In the genomic region with DNA sequence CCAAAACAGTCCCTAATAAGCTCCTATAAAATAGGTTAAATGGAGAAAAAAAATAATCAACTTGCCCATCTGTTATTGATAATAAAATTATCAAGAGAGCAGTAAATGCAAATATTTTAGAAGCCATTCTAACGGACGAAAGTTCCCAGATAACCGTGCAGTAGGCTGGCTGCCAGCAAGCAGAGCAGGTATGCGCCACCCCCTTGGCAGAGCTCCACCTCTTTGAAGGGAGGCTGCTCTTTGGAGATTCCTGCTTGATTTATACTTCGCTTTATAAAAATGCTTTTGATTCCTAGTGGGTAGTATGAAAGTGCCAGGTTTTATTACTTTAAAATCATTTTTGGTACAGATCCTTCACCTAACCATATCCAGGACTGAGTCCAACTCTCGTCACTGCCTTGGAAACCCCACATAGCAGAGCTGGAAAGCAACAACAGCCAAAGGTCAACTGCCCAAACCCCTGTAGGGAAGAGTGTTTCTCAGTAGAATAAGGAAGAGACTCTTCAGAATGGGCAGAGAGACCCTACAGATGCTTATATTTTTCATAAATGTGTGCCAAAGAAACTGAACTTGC, we compare ENCODE assay signal across 9 mouse cellular contexts.
DNase-seq lines count a peak whose midpoint lies in the region; ATAC-seq and TF ChIP-seq lines count a peak whose summit lies in the region.
"Had no signal": no experiment of that assay in that cellular context is flagged by ENCODE, and none has a peak within 500 bp of the region (broad histone marks: within the 10 kb centered on the region; RNA-seq: fewer than 3 reads in every experiment).

No protein-coding gene starts in this region.

- H3K27me3 ChIP-seq in hindbrain, embryonic 15.5 days: no peaks in the 10 kb centered on the region
- H3K27me3 ChIP-seq in hindbrain, embryonic 11.5 days (ENCODE audit: control insufficient read depth, insufficient read depth, low read length): no peaks in the 10 kb centered on the region
- H3K27me3 ChIP-seq in cerebellum, adult 2 months (ENCODE audit: control insufficient read depth, insufficient read depth, low read length): no peaks in the 10 kb centered on the region
- H3K27me3 ChIP-seq: liver, embryonic 15.5 days had no signal

- no peaks in the 10 kb centered on the region for H3K9me3 ChIP-seq in hindbrain, embryonic 15.5 days
- no peaks in the 10 kb centered on the region for H3K9me3 ChIP-seq in hindbrain, embryonic 11.5 days (ENCODE audit: control insufficient read depth, low read length)
- H3K9me3 ChIP-seq: liver, embryonic 15.5 days had no signal

- peak overlapping the region; percentile 33 for H3K4me2 ChIP-seq in hindbrain, embryonic 15.5 days
- H3K4me2 ChIP-seq in hindbrain, embryonic 11.5 days (replicated peaks; ENCODE audit: low read depth, low read length): no peak overlapping the region
- H3K4me2 ChIP-seq: liver, embryonic 15.5 days had no signal

- no peak for ATAC-seq in hindbrain, embryonic 15.5 days (ENCODE audit: low FRiP score, low read depth)
- ATAC-seq in hindbrain, embryonic 11.5 days (ENCODE audit: low FRiP score): no peak
- no peak for ATAC-seq in activated CD4-positive, CD25-positive, alpha-beta regulatory T cell, adult 4 months

- intact Hi-C loops in left cerebral cortex, adult 2 months (cut with DNase I): loop anchor here (10.0 kb wide), 2 partner anchors 246 to 476 kb away; no protein-coding TSS in a partner anchor

- H3K27ac ChIP-seq in hindbrain, embryonic 15.5 days (replicated peaks): no peak overlapping the region
- no peak overlapping the region for H3K27ac ChIP-seq in hindbrain, embryonic 11.5 days (ENCODE audit: low read depth, low read length)
- H3K27ac ChIP-seq in cerebellum, adult 2 months (ENCODE audit: insufficient read depth, low read length): peak overlapping the region; percentile 33; the same call in 1 of the 2 replicates
- no peak overlapping the region for H3K27ac ChIP-seq in left cerebral cortex, adult 2 months
- H3K27ac ChIP-seq: liver, embryonic 15.5 days had no signal

- TF ChIP-seq CTCF in cerebellum, adult 2 months (IDR thresholded peaks at IDR 0.05; ENCODE audit: borderline replicate concordance, insufficient read depth, low read depth, low read length): no peak
- TF ChIP-seq CTCF in left cerebral cortex, adult 2 months (IDR thresholded peaks at IDR 0.05): no peak

- H3K4me1 ChIP-seq in hindbrain, embryonic 15.5 days (replicated peaks): peaks cover 54% of the 10 kb centered on the region
- H3K4me1 ChIP-seq in hindbrain, embryonic 11.5 days (replicated peaks; ENCODE audit: control insufficient read depth, insufficient read depth, low read length): no peaks in the 10 kb centered on the region
- peaks cover 9% of the 10 kb centered on the region; the same call in 1 of the 2 replicates for H3K4me1 ChIP-seq in cerebellum, adult 2 months (ENCODE audit: control insufficient read depth, insufficient read depth, low read length)
- H3K4me1 ChIP-seq: liver, embryonic 15.5 days had no signal

- no peak for DNase-seq in hindbrain, embryonic 11.5 days (ENCODE audit: low spot score)
- peak; percentile 84 for DNase-seq in adrenal gland, adult 2 months
- peak; percentile 84 to 86 for DNase-seq in cerebellum, adult 2 months
- DNase-seq in kidney, postnatal 10 days: peak; percentile 83
- DNase-seq in thymus, postnatal 36 days: no peak
- DNase-seq in left cerebral cortex, adult 2 months (ENCODE audit: extremely low spot score in 1 of 2, low spot score in 2 of 2): no peak

- no peak overlapping the region for H3K4me3 ChIP-seq in hindbrain, embryonic 15.5 days
- H3K4me3 ChIP-seq in hindbrain, embryonic 11.5 days (ENCODE audit: low read depth, low read length): no peak overlapping the region
- H3K4me3 ChIP-seq in cerebellum, adult 2 months (replicated peaks; ENCODE audit: insufficient read depth, low read depth, low read length): peak overlapping the region; percentile 46
- H3K4me3 ChIP-seq in left cerebral cortex, adult 2 months: no peak overlapping the region
- H3K4me3 ChIP-seq: liver, embryonic 15.5 days had no signal

- no peak overlapping the region for H3K9ac ChIP-seq in hindbrain, embryonic 15.5 days
- no peak overlapping the region for H3K9ac ChIP-seq in hindbrain, embryonic 11.5 days (ENCODE audit: low read depth, low read length)
- H3K9ac ChIP-seq: liver, embryonic 15.5 days had no signal

- H3K36me3 ChIP-seq in hindbrain, embryonic 15.5 days: no peaks in the 10 kb centered on the region
- H3K36me3 ChIP-seq in hindbrain, embryonic 11.5 days (ENCODE audit: control insufficient read depth, insufficient read depth, low read length): no peaks in the 10 kb centered on the region
- H3K36me3 ChIP-seq: liver, embryonic 15.5 days had no signal

- WGBS in hindbrain, embryonic 15.5 days: 33% methylated on average over 6 of the region's 6 CpGs
- 59% methylated on average over 6 of the region's 6 CpGs for WGBS in hindbrain, embryonic 11.5 days
- whole genome bisulfite sequencing in cerebellum, adult 2 months: 4% methylated on average over 6 of the region's 6 CpGs

- no peak for TF ChIP-seq POLR2A in cerebellum, adult 2 months (IDR thresholded peaks at IDR 0.05; ENCODE audit: borderline replicate concordance, insufficient read depth, low read length)

Comparison
In these comparisons a context has a peak if more than half of its experiments do, and no peak if none do; other contexts are left out.
1. DNase-seq: peak in adrenal gland, adult 2 months (single experiment), cerebellum, adult 2 months (2 of 2) and kidney, postnatal 10 days (single experiment); none in hindbrain, embryonic 11.5 days (single experiment), thymus, postnatal 36 days (0 of 2) and left cerebral cortex, adult 2 months (0 of 2).